Mouse (Mus musculus) lung, postnatal 25 days (tissue): ENCODE measurements around the gene Galnt12.

Source experiments
- DNase-seq: peaks from one replicate; pipeline ENCODE4 v3.0.0; 2022; ENCODE audit warnings: low spot score

Gene Galnt12

GRCm38 (mm10) chr4:47151553-47152183 is 60.0 kb downstream of the Galnt12 start:
- peak; percentile 72 for DNase-seq

GRCm38 (mm10) chr4:47161103-47161755 is 69.5 kb downstream of the Galnt12 start:
- DNase-seq = no peak

- DNase-seq = no peak
Observed at GRCm38 (mm10) chr4:47161756-47162587, 70.3 kb downstream of the Galnt12 start.

GRCm38 (mm10) chr4:47172314-47172713 is 80.6 kb downstream of the Galnt12 start:
- DNase-seq = no peak
